Mouse (Mus musculus) cerebellum, adult 9-11 months (tissue): ENCODE data around the gene Gm12184.
"Not testable (repeated sequence)": the region's sequence is repeated elsewhere in the genome, so short reads cannot be mapped to it uniquely, and the experiment has no call there.

Experiments used
- DNase-seq: peaks from one replicate; pipeline ENCODE4 v3.0.0; 2022

The Gm12184 gene

GRCm38 (mm10) chr11:48825979-48826751, at the start of gene Gm12184, which contains the start of gene Trim7:
TSS of gene Gm12184 (minus strand) at chr11:48826655.
TSS of gene Trim7 (plus strand) at chr11:48826140.
- not testable (repeated sequence) for DNase-seq

- DNase-seq, result not testable (repeated sequence)
Measured at GRCm38 (mm10) chr11:48875343-48875837, 48.9 kb upstream of the Gm12184 start.

GRCm38 (mm10) chr11:48874465-48874864, 48.0 kb upstream of the Gm12184 start:
- peak; percentile 49 for DNase-seq

- DNase-seq, result no peak
Measured at GRCm38 (mm10) chr11:48873591-48874290, 47.3 kb upstream of the Gm12184 start.

GRCm38 (mm10) chr11:48872695-48873300, 46.3 kb upstream of the Gm12184 start:
- no peak for DNase-seq

GRCm38 (mm10) chr11:48871817-48872541, 45.5 kb upstream of the Gm12184 start:
- DNase-seq, result peak; percentile 34

GRCm38 (mm10) chr11:48871201-48871772, 44.8 kb upstream of the Gm12184 start, which contains the start of gene Irgm1:
TSS of gene Irgm1 (minus strand) at chr11:48871683.
- DNase-seq, result peak; percentile 41

- DNase-seq, result no peak
Measured at GRCm38 (mm10) chr11:48870781-48871180, 44.3 kb upstream of the Gm12184 start.

GRCm38 (mm10) chr11:48869380-48870110, 43.1 kb upstream of the Gm12184 start:
- DNase-seq, result peak; percentile 12

- no peak for DNase-seq
Measured at GRCm38 (mm10) chr11:48866481-48866880, 40.0 kb upstream of the Gm12184 start.

- DNase-seq, result no peak
Measured at GRCm38 (mm10) chr11:48863808-48864207, 37.4 kb upstream of the Gm12184 start.

- DNase-seq, result no peak
Measured at GRCm38 (mm10) chr11:48862784-48863319, 36.4 kb upstream of the Gm12184 start.

- DNase-seq, result peak; percentile 51
Measured at GRCm38 (mm10) chr11:48859014-48859413, 32.6 kb upstream of the Gm12184 start.

GRCm38 (mm10) chr11:48853474-48854180, 27.2 kb upstream of the Gm12184 start:
- peak; percentile 90 for DNase-seq

GRCm38 (mm10) chr11:48852624-48853473, 26.4 kb upstream of the Gm12184 start:
- peak; percentile 50 for DNase-seq

GRCm38 (mm10) chr11:48852190-48852589, 25.7 kb upstream of the Gm12184 start:
- DNase-seq, result no peak

- DNase-seq, result peak; percentile 25
Measured at GRCm38 (mm10) chr11:48851270-48851995, 25.0 kb upstream of the Gm12184 start.

GRCm38 (mm10) chr11:48850240-48850639, 23.8 kb upstream of the Gm12184 start:
- peak; percentile 5 for DNase-seq

GRCm38 (mm10) chr11:48846881-48847280, 20.4 kb upstream of the Gm12184 start:
- no peak for DNase-seq
